Mouse (Mus musculus) layer of hippocampus, adult 9-11 months (tissue): ENCODE results near the gene Mdh2.

Experiments
- DNase-seq: peaks from one replicate; pipeline ENCODE4 v3.0.0; 2022

The Mdh2 gene

DNA sequence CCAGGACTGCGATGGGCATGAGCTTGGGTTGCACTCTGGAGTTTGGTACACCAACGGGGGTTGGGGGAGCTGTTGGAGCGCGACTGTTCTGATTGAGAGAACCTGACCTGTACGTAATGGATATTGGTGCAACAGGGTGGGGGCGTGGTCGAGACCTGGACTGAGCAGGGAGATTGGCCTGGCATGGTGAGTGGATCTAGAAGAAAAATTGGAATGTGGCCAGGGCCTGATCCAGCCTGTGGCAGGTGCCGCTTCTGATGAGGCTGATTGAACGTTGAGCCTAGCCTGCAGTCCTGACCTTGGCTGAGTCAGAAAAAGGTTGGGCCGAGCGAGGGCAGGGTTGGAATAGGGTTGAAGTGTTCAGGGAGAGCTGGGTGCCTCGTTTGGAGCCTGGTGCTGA lies 57.7 kb downstream of the Mdh2 start:
- no peak for DNase-seq
